Mouse (Mus musculus) testis, adult 2 months (tissue): ENCODE data around the gene Ksr2.

Experiments used
- CTCF ChIP-seq: fragments of 200-500 bp; IDR thresholded peaks from 2 replicates; pipeline ENCODE4 v1.5.1; 2012; ENCODE audit warnings: low read depth, mild to moderate bottlenecking, inconsistent platforms, low read length, moderate library complexity; ENCODE audit not compliant: control insufficient read depth, insufficient read depth, insufficient replicate concordance
- POLR2A ChIP-seq: fragments of 200-500 bp; IDR thresholded peaks from 2 replicates; pipeline ENCODE4 v1.6.1; 2012; ENCODE audit warnings: low read depth, mild to moderate bottlenecking, inconsistent platforms, low read length, moderate library complexity; ENCODE audit not compliant: control insufficient read depth

GRCm38 (mm10) chr5:117414611-117415010 is 811 bp downstream of the Ksr2 start:
- TF ChIP-seq CTCF (no peak), POLR2A (no peak)
